ENCODE assay signal across 8 mouse cellular contexts in the genomic region with DNA sequence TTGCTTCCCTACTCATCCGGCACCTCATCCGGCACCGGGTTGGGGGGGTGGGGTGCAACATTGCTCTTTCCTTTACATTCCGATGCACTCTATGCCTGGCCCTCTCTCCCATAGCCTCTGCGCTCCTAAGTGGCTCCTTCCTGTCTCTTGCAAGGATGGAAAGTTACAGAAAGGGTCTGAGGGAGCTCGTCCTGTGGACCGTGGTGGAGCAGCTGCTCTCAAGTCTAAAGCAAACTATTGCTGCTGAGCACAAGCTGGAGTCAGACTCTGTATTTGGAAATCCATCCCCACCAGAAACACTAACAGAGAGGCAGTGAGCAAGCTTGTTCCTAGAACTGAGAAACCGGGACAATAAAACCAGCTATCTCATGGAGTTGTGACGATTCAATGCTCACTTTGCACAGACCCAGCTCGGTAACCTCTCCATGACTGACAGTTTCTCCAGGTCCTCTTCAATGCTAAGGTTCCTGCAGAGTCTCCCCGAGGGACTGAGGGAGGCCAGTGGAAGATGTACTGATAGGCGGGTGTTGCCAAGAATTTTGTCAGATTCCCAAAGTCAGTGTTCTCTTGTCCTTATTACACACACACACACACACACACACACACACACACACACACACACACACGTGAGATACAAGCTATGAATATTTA. TPM values are rescaled to one million over a fixed set of nuclear protein-coding genes. Genes with fewer than 3 reads are reported as not detected.
A peak's percentile ranks its signal among the peaks of the same experiment; 100 is the strongest.
DNase-seq lines count a peak whose midpoint lies in the region; ATAC-seq and TF ChIP-seq lines count a peak whose summit lies in the region.

No protein-coding gene starts in this region.

- H3K27me3 ChIP-seq in forebrain, embryonic 10.5 days (ENCODE audit: poor library complexity, severe bottlenecking), result peaks cover 7% of the 10 kb centered on the region; the same call in 1 of the 2 replicates
- no peaks in the 10 kb centered on the region for H3K27me3 ChIP-seq in midbrain, embryonic 16.5 days (ENCODE audit: control insufficient read depth, insufficient read depth, low read depth, low read length)

- H3K9ac ChIP-seq in midbrain, embryonic 16.5 days (ENCODE audit: low read depth, low read length), result peak overlapping the region; percentile 95

- WGBS in forebrain, embryonic 10.5 days, result 1% methylated on average over 13 of the region's 13 CpGs
- WGBS in midbrain, embryonic 16.5 days, result 1% methylated on average over 13 of the region's 13 CpGs

- peaks cover 33% of the 10 kb centered on the region for H3K4me1 ChIP-seq in forebrain, embryonic 10.5 days
- peaks cover 21% of the 10 kb centered on the region for H3K4me1 ChIP-seq in midbrain, embryonic 16.5 days (ENCODE audit: control insufficient read depth, insufficient read depth, low read length)

- H3K4me2 ChIP-seq in midbrain, embryonic 16.5 days (ENCODE audit: low read length), result peak overlapping the region; percentile 90

- H3K9me3 ChIP-seq in forebrain, embryonic 10.5 days, result peaks cover 8% of the 10 kb centered on the region; the same call in 1 of the 2 replicates
- H3K9me3 ChIP-seq in midbrain, embryonic 16.5 days (replicated peaks; ENCODE audit: control insufficient read depth, low read length, poor library complexity, severe bottlenecking), result no peaks in the 10 kb centered on the region; the same call in 1 of the 2 replicates

- H3K4me3 ChIP-seq in gastrocnemius, adult 2 months, result peak overlapping the region; percentile 96
- H3K4me3 ChIP-seq in forebrain, embryonic 10.5 days, result peak overlapping the region; percentile 94
- H3K4me3 ChIP-seq in midbrain, embryonic 16.5 days (ENCODE audit: low read depth, low read length), result peak overlapping the region; percentile 95

- peaks cover 5% of the 10 kb centered on the region; the same call in 1 of the 2 replicates for H3K36me3 ChIP-seq in forebrain, embryonic 10.5 days (replicated peaks)
- H3K36me3 ChIP-seq in midbrain, embryonic 16.5 days (ENCODE audit: control insufficient read depth, insufficient read depth, low read length), result no peaks in the 10 kb centered on the region

- no peak for DNase-seq in gastrocnemius, adult 2 months
- DNase-seq in gastrocnemius, postnatal 14 days, result no peak
- DNase-seq in ES-CJ7 (ENCODE audit: low read depth, low spot score), result peak; percentile 28
- DNase-seq in forebrain, embryonic 10.5 days (ENCODE audit: extremely low spot score, low spot score), result no peak
- peak; percentile 47 for DNase-seq in kidney, postnatal 14 days
- DNase-seq in adrenal gland, postnatal 36 days, result no peak
- DNase-seq in ovary, postnatal 14 days (ENCODE audit: low spot score), result no peak

- no peak for ATAC-seq in midbrain, embryonic 16.5 days

- peak overlapping the region; percentile 98 for H3K27ac ChIP-seq in gastrocnemius, adult 2 months
- H3K27ac ChIP-seq in forebrain, embryonic 10.5 days, result peak overlapping the region; percentile 88
- H3K27ac ChIP-seq in midbrain, embryonic 16.5 days (ENCODE audit: low read length), result peak overlapping the region; percentile 93

- intact Hi-C loops in gastrocnemius, adult 2 months (cut with DNase I), result loop anchor here (10.0 kb wide), 1 partner anchor 395 kb away; no protein-coding TSS in a partner anchor
- intact Hi-C loops in gastrocnemius, postnatal 14 days (cut with DNase I; ENCODE audit: low total_unique reads), result no loop called here

- TF ChIP-seq CTCF in gastrocnemius, adult 2 months (IDR thresholded peaks at IDR 0.05), result no peak

RNA-seq across cellular contexts. Expression of gene Uvrag, which starts 1.0 kb away (rescaled TPM):
- total RNA-seq in gastrocnemius, adult 2 months (2021), result 1 to 10 TPM; 8.6 to 9.2 TPM
- total RNA-seq in gastrocnemius, postnatal 14 days (2021), result 10 to 100 TPM; 12.9 to 14.6 TPM
- polyA plus RNA-seq in forebrain, embryonic 10.5 days (2016; fragmentation: Nextera tagmentation; extraction: Ambion mirVana), result 9.8 and 10.4 TPM in 2 replicates
- polyA plus RNA-seq in midbrain, embryonic 16.5 days (2015; fragmentation: Nextera tagmentation; extraction: Ambion mirVana), result 16.0 and 17.7 TPM in 2 replicates
- 10 to 100 TPM; 31.2 to 36.3 TPM for total RNA-seq in adrenal gland, postnatal 36 days (2021)

RNA-seq across cellular contexts. Expression of gene Dgat2, which starts 42.6 kb away (rescaled TPM):
- 10 to 100 TPM; 32.9 to 69.4 TPM for total RNA-seq in gastrocnemius, adult 2 months (2021)
- 10 to 100 TPM; 19.0 to 37.9 TPM for total RNA-seq in gastrocnemius, postnatal 14 days (2021)
- polyA plus RNA-seq in forebrain, embryonic 10.5 days (2016; fragmentation: Nextera tagmentation; extraction: Ambion mirVana), result 12.3 and 14.8 TPM in 2 replicates
- 22.0 and 24.0 TPM in 2 replicates for polyA plus RNA-seq in midbrain, embryonic 16.5 days (2015; fragmentation: Nextera tagmentation; extraction: Ambion mirVana)
- 100 to 1,000 TPM; 307 to 556 TPM for total RNA-seq in adrenal gland, postnatal 36 days (2021)

Comparison
In these comparisons a context has a peak if more than half of its experiments do, and no peak if none do; other contexts are left out.
1. DNase-seq: peak in ES-CJ7 (single experiment) and kidney, postnatal 14 days (single experiment); none in gastrocnemius, adult 2 months (single experiment), gastrocnemius, postnatal 14 days (single experiment), forebrain, embryonic 10.5 days (single experiment), adrenal gland, postnatal 36 days (0 of 2) and ovary, postnatal 14 days (single experiment).
2. RNA of gene Dgat2, which starts 42.6 kb away (total RNA-seq): 307 to 556 TPM in adrenal gland, postnatal 36 days; 32.9 to 69.4 TPM in gastrocnemius, adult 2 months and 19.0 to 37.9 TPM in gastrocnemius, postnatal 14 days; every median in the first group is over 4 times any median in the second.
3. Peak in every context shown above with its lines, with median percentiles within 50 percentile points of each other: H3K27ac ChIP-seq and H3K4me3 ChIP-seq.